Mouse (Mus musculus) bone marrow macrophage, adult 2 months (primary cell): Measurements from ENCODE around the gene Itgb7.

Experiments
- CTCF ChIP-seq: IDR thresholded peaks from 2 replicates; pipeline ENCODE4 v1.5.1; 2012; ENCODE audit warnings: low read depth, mild to moderate bottlenecking, low read length, moderate library complexity
- POLR2A ChIP-seq: IDR thresholded peaks from 2 replicates; pipeline ENCODE4 v1.6.1; 2012; ENCODE audit warnings: mild to moderate bottlenecking, low read depth, low read length, borderline replicate concordance

DNA sequence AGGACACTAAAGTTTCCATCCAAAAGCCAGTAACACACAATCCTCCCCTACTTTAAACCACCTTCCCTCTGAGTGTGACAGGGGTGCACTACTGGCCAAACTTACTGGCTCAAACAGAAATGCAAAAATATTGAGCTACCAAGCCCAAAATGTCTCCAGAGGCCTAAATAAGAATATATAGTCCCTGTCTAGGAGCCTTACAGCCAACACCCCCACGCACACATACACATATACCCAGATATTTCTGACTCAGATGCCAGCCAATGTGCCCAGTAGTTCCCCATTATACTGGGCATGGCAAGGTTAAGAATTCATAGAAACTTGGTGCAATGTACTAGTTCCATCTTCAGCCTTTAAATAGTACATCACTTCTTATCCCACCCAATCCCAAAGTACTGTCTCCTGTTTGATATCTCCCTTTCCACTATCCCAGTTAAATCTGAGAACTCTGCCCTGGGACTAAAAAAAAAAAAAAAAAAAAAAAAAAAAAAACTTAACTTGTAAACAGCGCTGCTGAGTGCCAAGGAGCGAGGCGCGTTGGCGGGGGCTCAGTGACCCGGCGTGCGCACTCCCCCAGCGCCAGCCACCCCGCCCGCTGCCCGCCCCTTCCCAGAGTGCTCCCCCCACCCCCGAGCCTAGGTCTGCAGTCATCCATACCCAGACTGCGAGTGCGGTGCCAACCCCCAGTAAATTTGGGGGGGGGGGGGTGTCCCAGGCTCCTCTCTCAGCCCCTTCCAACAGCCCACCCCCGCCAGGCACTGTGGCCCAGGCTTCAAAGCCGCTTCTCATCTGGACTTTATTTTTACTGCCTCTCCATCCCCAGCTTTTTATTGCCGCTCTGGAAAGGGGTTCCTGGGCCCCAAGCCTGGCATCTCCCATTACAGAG is 12.8 kb upstream of the Itgb7 start:
- no peak for TF ChIP-seq CTCF
- no peak for TF ChIP-seq POLR2A
